Comparison of ENCODE assay signal across 8 mouse cellular contexts in the genomic region with DNA sequence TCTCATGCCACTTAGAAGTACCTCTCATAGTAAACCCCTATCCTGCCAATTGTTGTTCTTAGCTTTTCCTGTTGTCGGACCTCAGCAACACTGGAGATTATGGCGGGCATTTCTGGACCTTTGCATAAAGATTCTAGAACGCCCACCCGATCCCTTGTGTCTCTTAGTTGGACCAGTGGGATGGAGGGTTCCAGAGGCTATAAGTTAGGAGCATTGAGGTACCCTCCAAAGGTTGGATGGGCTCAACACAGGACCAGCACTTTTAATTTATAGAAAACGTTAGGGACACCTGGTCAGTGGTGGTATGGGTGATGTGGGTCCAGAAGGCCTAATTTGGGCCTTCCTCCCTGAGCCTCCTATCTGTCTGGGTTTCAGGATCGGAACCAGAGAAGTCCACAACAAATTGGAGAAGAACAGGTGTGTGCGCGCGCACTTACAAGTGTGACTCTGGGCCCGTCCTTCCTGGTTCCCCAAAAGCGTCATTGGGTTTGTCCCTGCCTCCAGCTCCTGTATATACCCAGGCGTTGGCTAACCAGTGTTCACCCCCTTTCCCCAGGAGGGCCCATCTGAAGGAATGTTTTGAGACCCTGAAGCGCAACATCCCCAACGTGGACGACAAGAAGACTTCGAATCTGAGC. TPM values are rescaled to one million over a fixed set of nuclear protein-coding genes. Genes with fewer than 3 reads are reported as not detected.
DNase-seq lines count a peak whose midpoint lies in the region; ATAC-seq and TF ChIP-seq lines count a peak whose summit lies in the region.

No protein-coding gene starts in this region.

- DNase-seq in lung, postnatal 25 days (ENCODE audit: low spot score): no peak
- DNase-seq in limb, embryonic 10.5 days (ENCODE audit: low spot score): no peak
- DNase-seq in frontal cortex, postnatal 14 days (ENCODE audit: low spot score in 2 of 2): no peak
- no peak for DNase-seq in cerebellum, adult 11 months
- DNase-seq in cerebellum, postnatal 25 days: no peak

- TF ChIP-seq CTCF in embryonic fibroblast, embryonic 13.5 days (IDR thresholded peaks at IDR 0.05; ENCODE audit: borderline replicate concordance, insufficient read depth, low read length): no peak

- H3K4me1 ChIP-seq in lung, embryonic 15.5 days: peaks cover 46% of the 10 kb centered on the region
- H3K4me1 ChIP-seq in embryonic fibroblast, embryonic 13.5 days (ENCODE audit: control insufficient read depth, insufficient read depth, low read length): peaks cover 10% of the 10 kb centered on the region
- peaks cover 60% of the 10 kb centered on the region for H3K4me1 ChIP-seq in limb, embryonic 10.5 days
- H3K4me1 ChIP-seq in neural tube, embryonic 13.5 days (replicated peaks): peaks cover 66% of the 10 kb centered on the region

- H3K27me3 ChIP-seq in lung, embryonic 15.5 days: no peaks in the 10 kb centered on the region
- H3K27me3 ChIP-seq in limb, embryonic 10.5 days (ENCODE audit: low read depth, poor library complexity, severe bottlenecking): no peaks in the 10 kb centered on the region
- no peaks in the 10 kb centered on the region for H3K27me3 ChIP-seq in neural tube, embryonic 13.5 days

- H3K9ac ChIP-seq in lung, embryonic 15.5 days: peak overlapping the region; percentile 27
- H3K9ac ChIP-seq in neural tube, embryonic 13.5 days: peak overlapping the region; percentile 73

- TF ChIP-seq POLR2A in embryonic fibroblast, embryonic 13.5 days (IDR thresholded peaks at IDR 0.05; ENCODE audit: low read depth, low read length): no peak

- H3K4me3 ChIP-seq in lung, embryonic 15.5 days: peak overlapping the region; percentile 46
- no peak overlapping the region for H3K4me3 ChIP-seq in embryonic fibroblast, embryonic 13.5 days (ENCODE audit: insufficient read depth, low read length)
- H3K4me3 ChIP-seq in limb, embryonic 10.5 days: peak overlapping the region; percentile 66
- H3K4me3 ChIP-seq in neural tube, embryonic 13.5 days: peak overlapping the region; percentile 54

- H3K9me3 ChIP-seq in lung, embryonic 15.5 days: no peaks in the 10 kb centered on the region
- no peaks in the 10 kb centered on the region for H3K9me3 ChIP-seq in limb, embryonic 10.5 days (replicated peaks)
- no peaks in the 10 kb centered on the region for H3K9me3 ChIP-seq in neural tube, embryonic 13.5 days

- peak overlapping the region; percentile 92 for H3K27ac ChIP-seq in lung, embryonic 15.5 days
- H3K27ac ChIP-seq in embryonic fibroblast, embryonic 13.5 days (ENCODE audit: insufficient read depth, low read length): peak overlapping the region; percentile 99
- peak overlapping the region; percentile 93 for H3K27ac ChIP-seq in limb, embryonic 10.5 days
- peak overlapping the region; percentile 91 for H3K27ac ChIP-seq in neural tube, embryonic 13.5 days (replicated peaks)

- peak overlapping the region; percentile 69 for H3K4me2 ChIP-seq in lung, embryonic 15.5 days
- peak overlapping the region; percentile 80 for H3K4me2 ChIP-seq in neural tube, embryonic 13.5 days

- WGBS in lung, embryonic 15.5 days: 39% methylated on average over 16 of the region's 16 CpGs
- 48% methylated on average over 16 of the region's 16 CpGs for WGBS in limb, embryonic 10.5 days
- 47% methylated on average over 16 of the region's 16 CpGs for WGBS in neural tube, embryonic 13.5 days

- peaks cover under 1% of the 10 kb centered on the region; the same call in 1 of the 2 replicates for H3K36me3 ChIP-seq in lung, embryonic 15.5 days
- H3K36me3 ChIP-seq in limb, embryonic 10.5 days: peaks cover 35% of the 10 kb centered on the region
- H3K36me3 ChIP-seq in neural tube, embryonic 13.5 days: peaks cover 10% of the 10 kb centered on the region

- ATAC-seq in lung, embryonic 15.5 days (ENCODE audit: borderline replicate concordance, extremely low read depth, low FRiP score, low TSS enrichment): no peak
- no peak for ATAC-seq in neural tube, embryonic 13.5 days (ENCODE audit: low read depth)

RNA-seq across cellular contexts. Expression of a gene that starts 6.5 kb away (rescaled TPM):
- 3.7 and 4.5 TPM in 2 replicates for polyA plus RNA-seq in lung, embryonic 15.5 days (2015; fragmentation: Nextera tagmentation; extraction: Ambion mirVana)
- polyA plus RNA-seq in embryonic fibroblast, embryonic 13.5 days (2011; ENCODE audit: insufficient read length, low read depth, missing spikeins): 10.9 and 14.4 TPM in 2 replicates
- 4.8 and 5.7 TPM in 2 replicates for polyA plus RNA-seq in limb, embryonic 10.5 days (2016; fragmentation: Nextera tagmentation; extraction: Ambion mirVana)
- 8.4 and 8.9 TPM in 2 replicates for polyA plus RNA-seq in neural tube, embryonic 13.5 days (2015; fragmentation: Nextera tagmentation; extraction: Ambion mirVana)

RNA-seq across cellular contexts. Expression of a gene that starts 59.7 kb away (rescaled TPM):
- polyA plus RNA-seq in lung, embryonic 15.5 days (2015; fragmentation: Nextera tagmentation; extraction: Ambion mirVana): 3.4 and 3.5 TPM in 2 replicates
- 11.4 and 15.5 TPM in 2 replicates for polyA plus RNA-seq in embryonic fibroblast, embryonic 13.5 days (2011; ENCODE audit: insufficient read length, low read depth, missing spikeins)
- polyA plus RNA-seq in limb, embryonic 10.5 days (2016; fragmentation: Nextera tagmentation; extraction: Ambion mirVana): 3.0 and 4.1 TPM in 2 replicates
- polyA plus RNA-seq in neural tube, embryonic 13.5 days (2015; fragmentation: Nextera tagmentation; extraction: Ambion mirVana): 17.1 and 19.7 TPM in 2 replicates
